Mouse (Mus musculus): ENCODE data around the gene Nav2.

DNA sequence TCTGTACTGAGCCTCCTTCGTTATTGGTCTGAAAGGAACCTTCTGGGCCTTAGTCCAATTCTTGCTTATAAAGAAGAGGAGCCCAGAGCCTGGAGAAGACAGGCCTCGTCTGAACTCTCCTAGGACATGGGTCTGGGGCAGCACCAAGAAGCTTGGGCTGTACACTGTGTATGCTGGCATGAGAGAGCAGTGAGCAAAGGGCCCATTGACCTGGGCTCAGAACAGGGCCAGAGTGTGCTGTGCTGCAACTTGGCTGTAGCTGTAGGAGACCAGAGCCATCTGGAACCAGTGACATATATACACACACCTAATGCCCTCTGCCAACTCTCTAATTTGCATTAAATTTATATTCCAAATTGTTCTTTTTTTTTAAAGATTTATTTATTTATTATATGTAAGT, 621.0 kb downstream of the Nav2 start:
- TF ChIP-seq CTCF (IDR thresholded peaks at IDR 0.05; ENCODE audit: extremely low read depth, insufficient read depth, low read length) (no peak), POLR2A (IDR thresholded peaks at IDR 0.05; ENCODE audit: extremely low read depth, insufficient read depth, low read length) (no peak)

Measured in cortical plate, adult 2 months (tissue).